Mouse (Mus musculus) T-helper 17 cell (primary cell): ENCODE results near the gene Tspan5.

Source experiments
- in situ Hi-C, 2 experiments: fragments of 300-600 bp; cut with MboI, MseI; formaldehyde crosslinking; loops; 1 replicate in 1 of 2; 2 replicates in 1 of 2; pipeline ENCODE4 v1.15.1; 2025; ENCODE audit warnings: high pct_unique_total_duplicates in 2 of 2

Gene Tspan5

GRCm38 (mm10) chr3:138917016-138917415 is 175.0 kb downstream of the Tspan5 start:
- in situ Hi-C loops: loop anchor here (5.0 kb wide), 1 partner anchor 275 kb away; no protein-coding TSS in a partner anchor

GRCm38 (mm10) chr3:138918241-138918640 is 176.2 kb downstream of the Tspan5 start:
- in situ Hi-C loops: loop anchor here (5.0 kb wide), 1 partner anchor 276 kb away; no protein-coding TSS in a partner anchor

GRCm38 (mm10) chr3:138926161-138926560 is 184.2 kb downstream of the Tspan5 start:
- in situ Hi-C loops: no loop called here

GRCm38 (mm10) chr3:138927437-138927836 is 185.4 kb downstream of the Tspan5 start:
- in situ Hi-C loops: no loop called here

- in situ Hi-C loops: no loop called here
Observed at GRCm38 (mm10) chr3:138936780-138937179, 194.8 kb downstream of the Tspan5 start.

GRCm38 (mm10) chr3:138937241-138937640 is 195.2 kb downstream of the Tspan5 start:
- in situ Hi-C loops: no loop called here

- in situ Hi-C loops: loop anchor here in 1 of 2 experiments (5.0 kb wide), 1 partner anchor 46 kb away; no protein-coding TSS in a partner anchor
Observed at GRCm38 (mm10) chr3:138941604-138942003, 199.6 kb downstream of the Tspan5 start.

GRCm38 (mm10) chr3:138945516-138945915 is 203.5 kb downstream of the Tspan5 start:
- in situ Hi-C loops: no loop called here

GRCm38 (mm10) chr3:138949081-138949480 is 207.1 kb downstream of the Tspan5 start:
- in situ Hi-C loops: no loop called here

- in situ Hi-C loops: no loop called here
Observed at GRCm38 (mm10) chr3:138955220-138955619, 213.2 kb downstream of the Tspan5 start.
